Mouse (Mus musculus): ENCODE measurements around the gene Olfr1418.

DNA sequence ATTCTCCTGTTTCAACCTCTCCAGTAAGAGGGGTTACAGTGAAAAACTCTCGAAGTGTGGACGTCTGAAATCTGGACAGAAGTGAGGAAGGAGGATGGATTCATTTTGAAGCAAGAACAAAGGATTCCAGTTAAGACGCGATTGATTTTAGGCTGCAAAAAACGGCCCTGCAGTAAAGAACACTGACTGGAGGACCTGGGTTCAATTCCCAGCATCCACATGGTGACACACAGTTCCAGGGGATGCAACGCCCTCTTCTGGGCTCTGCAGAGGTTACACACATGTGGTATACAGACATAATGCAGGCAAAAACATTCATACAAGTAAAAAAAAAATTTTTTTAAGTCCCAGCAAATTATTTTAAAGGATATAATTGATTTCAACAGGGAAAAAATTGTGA, 40.7 kb downstream of the Olfr1418 start:
- no peak for TF ChIP-seq USF2 (conservative IDR thresholded peaks at IDR 0.05; ENCODE audit: low read depth, low read length)
- peak in 1 of 2 experiments; percentile 37; a peak in 2 of 4 replicates for TF ChIP-seq CTCF (conservative IDR thresholded peaks at IDR 0.05 in 1 of 2, IDR thresholded peaks at IDR 0.05 in 1 of 2; ENCODE audit: low read depth in 2 of 2, low read length in 2 of 2)
- no peak for TF ChIP-seq POLR2A (IDR thresholded peaks at IDR 0.05; ENCODE audit: low read depth, low read length)
- TF ChIP-seq EP300 (IDR thresholded peaks at IDR 0.05; ENCODE audit: low read length) = no peak
- no peak for TF ChIP-seq NELFE (IDR thresholded peaks at IDR 0.05; ENCODE audit: low read depth, low read length)
- TF ChIP-seq NRF1 (IDR thresholded peaks at IDR 0.05; ENCODE audit: low read depth, low read length) = no peak
- TF ChIP-seq BHLHE40 (IDR thresholded peaks at IDR 0.05; ENCODE audit: low read depth, low read length) = no peak
- TF ChIP-seq KAT2A (IDR thresholded peaks at IDR 0.05; ENCODE audit: insufficient replicate concordance, low read length) = no peak
- TF ChIP-seq CHD2 (IDR thresholded peaks at IDR 0.05; ENCODE audit: low read length) = no peak
- TF ChIP-seq HCFC1 (IDR thresholded peaks at IDR 0.05; ENCODE audit: low read depth, low read length) = no peak
- TF ChIP-seq TCF12 (IDR thresholded peaks at IDR 0.05; ENCODE audit: low read depth, low read length) = no peak
- TF ChIP-seq POLR2AphosphoS2 (IDR thresholded peaks at IDR 0.05; ENCODE audit: low read depth, low read length) = no peak
- no peak for TF ChIP-seq UBTF (IDR thresholded peaks at IDR 0.05; ENCODE audit: low read depth, low read length)
- no peak for TF ChIP-seq USF1 (IDR thresholded peaks at IDR 0.05; ENCODE audit: low read depth, low read length)
